Mouse (Mus musculus) embryonic facial prominence, embryonic 14.5 days (tissue): ENCODE results near the gene Ctnna3. TPM values are rescaled to one million over a fixed set of nuclear protein-coding genes. Genes with fewer than 3 reads are reported as not detected.

Experiments
- ATAC-seq: fragments of 200-750 bp; cut with Nextera tagmentation; 2 replicates; pipeline ENCODE4 v1.8.0; 2017; ENCODE audit warnings: low read depth, moderate number of reproducible peaks, moderate TSS enrichment
- DNase-seq: peaks from one replicate; pipeline ENCODE4 v3.0.0-alpha.2; 2015; ENCODE audit warnings: low spot score
- H3K27ac ChIP-seq: fragments of 300-500 bp; sonication (generic); replicated peaks from 2 replicates; pipeline ENCODE4 v1.5.1; 2014; ENCODE audit warnings: low read depth, mild to moderate bottlenecking, low read length, moderate library complexity
- H3K27me3 ChIP-seq: fragments of 300-500 bp; sonication (generic); replicated peaks from 2 replicates; pipeline ENCODE4 v1.6.1; 2014; ENCODE audit warnings: low read length; ENCODE audit not compliant: control insufficient read depth, insufficient read depth
- H3K36me3 ChIP-seq: fragments of 300-500 bp; sonication (generic); 2 replicates; pipeline ENCODE4 v1.6.1; 2014; ENCODE audit warnings: low read length, mixed read lengths; ENCODE audit not compliant: control insufficient read depth, insufficient read depth
- H3K4me1 ChIP-seq: fragments of 300-500 bp; sonication (generic); 2 replicates; pipeline ENCODE4 v1.6.1; 2014; ENCODE audit warnings: antibody characterized with exemption, low read length; ENCODE audit not compliant: control insufficient read depth, insufficient read depth
- H3K4me2 ChIP-seq: fragments of 300-500 bp; sonication (generic); 2 replicates; pipeline ENCODE4 v1.6.1; 2014; ENCODE audit warnings: low read depth, mild to moderate bottlenecking, low read length, moderate library complexity, mixed read lengths
- H3K4me3 ChIP-seq: fragments of 300-500 bp; sonication (generic); 2 replicates; pipeline ENCODE4 v1.5.1; 2014; ENCODE audit warnings: low read depth, mild to moderate bottlenecking, low read length
- H3K9ac ChIP-seq: fragments of 300-500 bp; sonication (generic); 2 replicates; pipeline ENCODE4 v1.6.1; 2014; ENCODE audit warnings: low read depth, mild to moderate bottlenecking, low read length, moderate library complexity, mixed read lengths
- H3K9me3 ChIP-seq: fragments of 300-500 bp; sonication (generic); 2 replicates; pipeline ENCODE4 v1.6.1; 2016; ENCODE audit warnings: low read length; ENCODE audit not compliant: control insufficient read depth
- WGBS: fragments of 180-500 bp; shearing (Covaris S2); extraction: QIAGEN DNeasy Blood & Tissue Kit; methylation state at CpG from one replicate; pipeline ENCODE4 v1.1.7; 2014; 5-methylcytosine and 5-hydroxymethylcytosine counted together
- polyA plus RNA-seq: library from polyadenylated mRNA; unstranded; fragments of >200 nt; fragmentation: Nextera tagmentation; extraction: Ambion mirVana; gene quantifications from 2 replicates; pipeline ENCODE4 v1.2.1, GENCODE M21; 2014

Ctnna3 gene
- polyA plus RNA-seq, 1 experiment from 2014 or later = 1.6 TPM

DNA sequence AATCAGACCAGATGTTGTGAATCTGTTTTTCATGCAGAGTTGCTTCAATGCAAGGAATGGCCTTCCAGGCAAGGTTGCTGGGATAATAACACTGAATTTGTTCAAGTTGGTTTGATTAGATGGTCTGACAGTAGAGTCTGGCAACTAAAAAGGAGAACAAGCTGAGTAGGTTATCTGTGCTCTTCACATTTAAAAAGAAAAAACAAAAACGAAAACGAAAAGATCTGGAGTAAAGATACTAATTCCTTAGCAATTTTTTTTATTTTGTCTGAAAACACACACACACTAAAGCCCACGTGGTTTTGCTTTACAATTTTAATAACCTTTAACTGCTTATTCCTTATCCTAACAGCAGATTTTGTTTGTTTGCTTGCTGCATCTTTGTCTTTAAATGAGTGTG, 1141.4 kb downstream of the Ctnna3 start:
- 81% methylated on average over 3 of the region's 3 CpGs for WGBS
- DNase-seq (no peak), ATAC-seq (no peak)
- Histone ChIP-seq H3K36me3 (no peaks in the 10 kb centered on the region), H3K9me3 (no peaks in the 10 kb centered on the region), H3K4me2 (no peak overlapping the region), H3K4me1 (no peaks in the 10 kb centered on the region), H3K27me3 (no peaks in the 10 kb centered on the region), H3K27ac (no peak overlapping the region), H3K9ac (no peak overlapping the region), H3K4me3 (no peak overlapping the region)

DNA sequence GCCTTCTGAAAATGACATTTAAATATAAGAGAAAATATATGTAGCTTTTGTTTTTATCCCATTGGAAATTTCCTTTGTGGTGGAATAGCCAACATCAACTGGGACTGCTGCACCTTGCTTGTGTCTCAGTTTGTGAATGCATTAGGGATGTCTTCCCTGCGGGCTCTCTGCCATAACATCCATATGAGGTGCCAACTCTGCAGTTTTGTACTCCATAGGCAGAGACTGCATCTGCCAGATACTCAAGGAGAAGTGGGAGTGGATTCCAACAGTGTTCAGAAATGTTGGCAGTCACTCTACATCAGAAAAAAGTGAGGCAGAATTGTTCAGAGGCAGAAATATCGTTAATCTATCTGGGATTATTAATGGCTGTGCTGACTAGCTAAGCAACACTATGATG, 1158.2 kb downstream of the Ctnna3 start:
- ATAC-seq (no peak), DNase-seq (no peak)
- Histone ChIP-seq H3K27ac (no peak overlapping the region), H3K4me1 (no peaks in the 10 kb centered on the region), H3K9ac (no peak overlapping the region), H3K27me3 (no peaks in the 10 kb centered on the region), H3K36me3 (no peaks in the 10 kb centered on the region), H3K4me3 (no peak overlapping the region), H3K9me3 (no peaks in the 10 kb centered on the region), H3K4me2 (no peak overlapping the region)
- 76% methylated on average over 2 of the region's 2 CpGs for WGBS

DNA sequence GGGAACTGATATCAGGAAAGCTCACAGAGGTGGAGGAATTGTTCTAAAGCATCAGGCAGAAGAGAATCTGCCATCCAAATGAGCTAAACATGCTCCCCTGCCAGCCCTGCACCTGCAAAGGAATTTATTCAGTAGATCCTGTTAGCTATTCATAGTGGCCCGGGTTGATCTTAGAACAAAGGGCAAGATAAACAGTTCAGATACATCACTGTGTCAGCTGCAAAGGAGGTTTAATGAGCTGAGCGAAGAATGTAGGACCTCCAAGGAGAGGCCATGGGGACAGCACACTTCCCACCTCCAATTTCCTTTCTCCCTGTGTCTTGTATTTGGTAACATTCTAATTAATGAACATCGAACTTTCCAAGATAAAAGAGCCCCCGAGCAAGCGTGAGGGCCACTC, 1206.9 kb downstream of the Ctnna3 start:
- H3K9ac ChIP-seq = no peak overlapping the region
- H3K4me2 ChIP-seq = no peak overlapping the region
- 66% methylated on average over 5 of the region's 5 CpGs for WGBS
- ATAC-seq = no peak
- no peaks in the 10 kb centered on the region for H3K4me1 ChIP-seq
- H3K27ac ChIP-seq = no peak overlapping the region
- no peaks in the 10 kb centered on the region for H3K36me3 ChIP-seq
- no peak overlapping the region for H3K4me3 ChIP-seq
- no peak for DNase-seq
- no peaks in the 10 kb centered on the region for H3K27me3 ChIP-seq
- no peaks in the 10 kb centered on the region for H3K9me3 ChIP-seq

DNA sequence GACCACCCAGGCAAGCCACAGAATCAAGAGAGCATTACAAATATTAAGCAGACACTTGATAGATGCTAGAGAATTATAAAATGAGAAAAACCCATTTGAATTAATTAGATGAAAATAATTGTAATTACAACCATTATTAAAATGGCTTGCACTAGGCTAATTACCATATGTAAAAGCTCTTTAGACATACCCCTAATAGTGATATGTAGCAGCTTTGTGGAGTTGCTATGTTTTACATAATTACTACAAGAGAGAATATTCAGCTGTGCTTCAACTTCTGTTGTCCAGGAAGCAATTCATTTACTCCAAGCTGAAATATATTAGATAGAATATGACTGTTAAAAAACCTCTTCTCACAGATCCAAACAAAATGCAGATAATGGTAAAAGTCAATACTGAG, 1209.2 kb downstream of the Ctnna3 start:
- no peaks in the 10 kb centered on the region for H3K27me3 ChIP-seq
- H3K4me1 ChIP-seq = no peaks in the 10 kb centered on the region
- H3K9me3 ChIP-seq = no peaks in the 10 kb centered on the region
- H3K4me2 ChIP-seq = no peak overlapping the region
- ATAC-seq (no peak), DNase-seq (no peak)
- no peak overlapping the region for H3K4me3 ChIP-seq
- no peak overlapping the region for H3K27ac ChIP-seq
- no peaks in the 10 kb centered on the region for H3K36me3 ChIP-seq
- H3K9ac ChIP-seq = no peak overlapping the region

DNA sequence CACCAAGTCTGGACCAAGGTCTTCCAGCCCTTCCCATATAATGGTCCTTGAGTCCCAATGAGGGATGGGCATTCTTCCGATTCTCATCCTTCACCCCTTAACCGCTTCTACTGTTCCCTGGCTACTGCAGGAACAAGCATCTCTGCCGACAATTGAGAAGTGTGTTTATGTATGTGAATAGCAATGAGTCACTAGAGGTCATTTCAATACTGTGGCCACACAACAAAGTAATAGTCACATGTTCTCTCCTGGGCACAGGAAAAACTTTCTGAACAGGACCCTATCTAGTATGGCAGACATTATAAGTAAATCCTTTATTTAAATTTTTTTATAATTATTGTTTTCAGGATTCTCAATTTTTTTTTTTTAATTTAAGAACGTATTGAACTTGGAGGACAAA, 1211.2 kb downstream of the Ctnna3 start:
- Histone ChIP-seq H3K36me3 (no peaks in the 10 kb centered on the region), H3K27me3 (no peaks in the 10 kb centered on the region), H3K27ac (no peak overlapping the region), H3K9me3 (no peaks in the 10 kb centered on the region), H3K4me3 (no peak overlapping the region), H3K4me2 (no peak overlapping the region), H3K4me1 (no peaks in the 10 kb centered on the region), H3K9ac (no peak overlapping the region)
- DNase-seq (no peak), ATAC-seq (no peak)
- WGBS = 72% methylated on average over 4 of the region's 4 CpGs

DNA sequence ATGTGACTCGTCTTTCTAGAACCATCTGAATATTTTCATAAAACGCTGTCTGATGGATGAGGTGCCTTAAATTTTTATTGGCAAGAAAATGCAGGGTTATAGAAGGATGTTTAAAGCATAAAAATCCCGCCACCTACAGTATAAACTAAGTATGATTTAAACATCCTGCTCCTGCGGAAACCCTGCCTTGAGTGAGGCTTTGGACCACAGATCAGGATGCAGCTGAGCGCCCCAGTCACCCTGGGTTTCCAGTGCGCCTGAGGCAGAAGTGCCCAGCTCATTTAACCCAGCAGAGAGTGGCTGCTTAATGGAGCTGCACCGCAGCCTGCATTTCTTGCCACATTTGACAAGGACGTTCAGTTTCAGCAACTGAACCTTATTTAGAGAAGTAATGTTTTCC, 1211.7 kb downstream of the Ctnna3 start:
- WGBS = 35% methylated on average over 8 of the region's 8 CpGs
- 0 out of 2 replicates have a peak overlapping the region, but pooled peaks have one; percentile 18 for H3K4me2 ChIP-seq
- H3K36me3 ChIP-seq = no peaks in the 10 kb centered on the region
- H3K4me1 ChIP-seq = no peaks in the 10 kb centered on the region
- H3K9me3 ChIP-seq = no peaks in the 10 kb centered on the region
- DNase-seq (peak; percentile 39), ATAC-seq (no peak)
- H3K4me3 ChIP-seq = no peak overlapping the region
- H3K27ac ChIP-seq = no peak overlapping the region
- H3K27me3 ChIP-seq = no peaks in the 10 kb centered on the region
- no peak overlapping the region; the same call in 1 of the 2 replicates for H3K9ac ChIP-seq

DNA sequence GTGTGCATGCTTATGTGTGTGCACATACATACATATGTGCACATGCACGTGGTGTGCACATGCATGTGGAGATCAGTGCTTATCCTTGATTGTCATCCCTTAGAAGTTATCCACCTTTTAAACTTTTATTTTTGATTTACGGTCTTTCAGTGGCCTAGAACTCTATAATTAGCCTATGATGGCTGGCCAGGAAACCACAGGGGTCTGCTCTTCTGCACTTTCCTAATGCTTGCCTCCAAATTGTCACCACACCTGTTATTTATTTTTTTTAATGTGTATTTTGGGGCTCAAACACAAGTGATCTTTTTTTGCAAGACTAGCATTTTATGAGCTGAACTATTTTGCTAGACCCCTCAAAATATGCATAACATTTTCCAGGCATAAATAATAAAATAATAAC, 1214.1 kb downstream of the Ctnna3 start:
- H3K27me3 ChIP-seq = no peaks in the 10 kb centered on the region
- H3K27ac ChIP-seq = no peak overlapping the region
- H3K9ac ChIP-seq = no peak overlapping the region
- no peak overlapping the region for H3K4me2 ChIP-seq
- H3K4me3 ChIP-seq = no peak overlapping the region
- H3K4me1 ChIP-seq = no peaks in the 10 kb centered on the region
- no peaks in the 10 kb centered on the region for H3K36me3 ChIP-seq
- 74% methylated on average over 2 of the region's 2 CpGs for WGBS
- no peak for DNase-seq
- ATAC-seq = no peak
- no peaks in the 10 kb centered on the region for H3K9me3 ChIP-seq

DNA sequence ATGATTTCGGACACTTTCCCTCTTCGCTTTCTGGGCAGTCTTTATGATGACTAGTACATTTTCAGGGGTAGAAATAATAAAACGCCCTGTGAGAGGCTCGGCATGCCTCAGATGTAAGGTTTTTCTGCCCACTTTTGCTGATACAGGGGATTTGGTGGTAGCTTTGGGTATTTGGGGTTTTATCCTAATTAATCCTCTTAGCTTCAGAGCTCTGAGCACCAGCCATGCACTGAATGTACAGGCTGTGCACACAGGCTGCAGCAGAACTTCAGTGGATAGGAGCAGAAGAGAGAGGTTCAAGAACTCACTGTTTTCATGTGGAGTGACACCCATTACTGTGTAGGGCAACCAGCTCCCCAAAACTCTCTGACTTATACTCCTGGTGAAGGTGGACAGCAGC, 1231.3 kb downstream of the Ctnna3 start:
- Histone ChIP-seq H3K27me3 (no peaks in the 10 kb centered on the region), H3K9ac (no peak overlapping the region), H3K27ac (no peak overlapping the region), H3K36me3 (no peaks in the 10 kb centered on the region), H3K4me2 (no peak overlapping the region), H3K9me3 (no peaks in the 10 kb centered on the region), H3K4me3 (no peak overlapping the region), H3K4me1 (no peaks in the 10 kb centered on the region)
- 77% methylated on average over 4 of the region's 4 CpGs for WGBS
- ATAC-seq = no peak
- no peak for DNase-seq

DNA sequence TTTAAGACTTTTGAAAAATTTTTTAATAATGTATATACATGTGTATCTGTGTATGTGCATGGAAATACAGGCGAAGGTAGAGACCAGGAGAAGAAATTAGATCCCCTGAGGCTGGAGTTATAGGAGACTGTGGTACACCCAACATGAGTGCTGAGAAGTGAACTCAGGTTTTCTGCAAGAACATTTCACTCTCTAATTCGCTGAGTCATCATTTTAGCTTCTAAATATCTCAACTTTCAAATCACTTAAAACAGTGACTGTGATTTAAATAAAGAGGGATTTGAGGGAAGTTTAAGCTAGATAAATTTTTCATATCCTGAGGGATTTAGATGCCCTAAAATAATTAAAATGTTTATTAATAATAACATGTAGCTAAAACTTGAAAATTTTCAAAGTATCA, 1241.6 kb downstream of the Ctnna3 start:
- no peaks in the 10 kb centered on the region for H3K4me1 ChIP-seq
- no peaks in the 10 kb centered on the region for H3K36me3 ChIP-seq
- ATAC-seq = no peak
- no peak overlapping the region for H3K4me2 ChIP-seq
- DNase-seq = no peak
- WGBS = 76% methylated on average over 2 of the region's 2 CpGs
- H3K27me3 ChIP-seq = no peaks in the 10 kb centered on the region
- H3K27ac ChIP-seq = no peak overlapping the region
- H3K9me3 ChIP-seq = no peaks in the 10 kb centered on the region
- no peak overlapping the region for H3K9ac ChIP-seq
- no peak overlapping the region for H3K4me3 ChIP-seq
